Mouse (Mus musculus) embryonic facial prominence, embryonic 14.5 days (tissue): Measurements from ENCODE around the gene Qser1. TPM values are rescaled to one million over a fixed set of nuclear protein-coding genes. Genes with fewer than 3 reads are reported as not detected.

Experiments
- ATAC-seq: fragments of 200-750 bp; cut with Nextera tagmentation; 2 replicates; pipeline ENCODE4 v1.8.0; 2017; ENCODE audit warnings: low read depth, moderate number of reproducible peaks, moderate TSS enrichment
- DNase-seq: peaks from one replicate; pipeline ENCODE4 v3.0.0-alpha.2; 2015; ENCODE audit warnings: low spot score
- H3K27ac ChIP-seq: fragments of 300-500 bp; sonication (generic); replicated peaks from 2 replicates; pipeline ENCODE4 v1.5.1; 2014; ENCODE audit warnings: low read depth, mild to moderate bottlenecking, low read length, moderate library complexity
- H3K27me3 ChIP-seq: fragments of 300-500 bp; sonication (generic); replicated peaks from 2 replicates; pipeline ENCODE4 v1.6.1; 2014; ENCODE audit warnings: low read length; ENCODE audit not compliant: control insufficient read depth, insufficient read depth
- H3K36me3 ChIP-seq: fragments of 300-500 bp; sonication (generic); 2 replicates; pipeline ENCODE4 v1.6.1; 2014; ENCODE audit warnings: low read length, mixed read lengths; ENCODE audit not compliant: control insufficient read depth, insufficient read depth
- H3K4me1 ChIP-seq: fragments of 300-500 bp; sonication (generic); 2 replicates; pipeline ENCODE4 v1.6.1; 2014; ENCODE audit warnings: antibody characterized with exemption, low read length; ENCODE audit not compliant: control insufficient read depth, insufficient read depth
- H3K4me2 ChIP-seq: fragments of 300-500 bp; sonication (generic); 2 replicates; pipeline ENCODE4 v1.6.1; 2014; ENCODE audit warnings: low read depth, mild to moderate bottlenecking, low read length, moderate library complexity, mixed read lengths
- H3K4me3 ChIP-seq: fragments of 300-500 bp; sonication (generic); 2 replicates; pipeline ENCODE4 v1.5.1; 2014; ENCODE audit warnings: low read depth, mild to moderate bottlenecking, low read length
- H3K9ac ChIP-seq: fragments of 300-500 bp; sonication (generic); 2 replicates; pipeline ENCODE4 v1.6.1; 2014; ENCODE audit warnings: low read depth, mild to moderate bottlenecking, low read length, moderate library complexity, mixed read lengths
- H3K9me3 ChIP-seq: fragments of 300-500 bp; sonication (generic); 2 replicates; pipeline ENCODE4 v1.6.1; 2016; ENCODE audit warnings: low read length; ENCODE audit not compliant: control insufficient read depth
- WGBS: fragments of 180-500 bp; shearing (Covaris S2); extraction: QIAGEN DNeasy Blood & Tissue Kit; methylation state at CpG from one replicate; pipeline ENCODE4 v1.1.7; 2014; 5-methylcytosine and 5-hydroxymethylcytosine counted together
- polyA plus RNA-seq: library from polyadenylated mRNA; unstranded; fragments of >200 nt; fragmentation: Nextera tagmentation; extraction: Ambion mirVana; gene quantifications from 2 replicates; pipeline ENCODE4 v1.2.1, GENCODE M21; 2014

Gene Qser1
- polyA plus RNA-seq, 1 experiment from 2014 or later = 15.6 TPM

DNA sequence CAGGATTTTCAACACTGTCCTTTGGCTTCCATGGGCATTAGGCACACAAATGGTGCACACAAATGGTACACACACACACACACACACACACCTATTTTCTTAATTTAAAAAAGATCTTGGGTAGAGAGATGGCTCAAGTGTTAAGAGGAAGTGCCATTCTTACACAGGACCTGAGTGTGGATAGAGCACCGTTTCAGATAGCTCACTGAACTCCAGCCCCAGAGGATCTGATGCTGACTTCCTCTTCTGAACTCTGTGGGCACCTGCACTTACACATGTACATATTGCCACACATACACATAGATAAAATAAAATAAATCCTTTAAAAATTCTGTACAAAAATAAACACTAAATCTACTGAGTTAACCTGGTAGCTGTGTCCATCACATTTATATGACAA, 11.1 kb downstream of the Qser1 start:
- DNase-seq = no peak
- Histone ChIP-seq H3K4me2 (no peak overlapping the region), H3K9me3 (no peaks in the 10 kb centered on the region), H3K4me3 (no peak overlapping the region), H3K27ac (no peak overlapping the region), H3K9ac (no peak overlapping the region), H3K36me3 (0 out of 2 replicates have a peak, but pooled peaks cover 4% of the 10 kb centered on the region), H3K4me1 (no peaks in the 10 kb centered on the region), H3K27me3 (no peaks in the 10 kb centered on the region)
- ATAC-seq = no peak
- 74% methylated on average over 1 of the region's 1 CpGs for WGBS

DNA sequence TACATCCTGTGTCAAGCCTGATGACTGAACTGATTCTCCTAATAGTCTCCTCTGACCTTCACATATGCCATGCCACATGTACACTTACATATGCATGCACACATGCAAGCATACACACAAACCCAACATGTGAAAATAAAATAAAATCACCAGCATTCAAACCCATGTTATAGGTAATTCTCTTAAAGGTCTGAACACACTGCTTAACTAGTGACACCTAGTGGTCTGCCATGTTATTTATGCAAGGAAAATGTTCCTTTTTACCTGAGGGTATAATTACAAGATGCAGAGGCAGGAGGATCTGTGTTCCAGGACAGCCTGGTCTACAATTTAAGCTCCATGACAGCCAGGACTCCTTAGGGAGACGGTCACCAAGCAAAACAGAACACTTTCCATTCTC, 41.8 kb downstream of the Qser1 start:
- no peak for ATAC-seq
- Histone ChIP-seq H3K36me3 (peaks cover 72% of the 10 kb centered on the region), H3K4me3 (no peak overlapping the region), H3K4me1 (no peaks in the 10 kb centered on the region), H3K9me3 (no peaks in the 10 kb centered on the region), H3K9ac (no peak overlapping the region), H3K4me2 (no peak overlapping the region), H3K27ac (no peak overlapping the region), H3K27me3 (no peaks in the 10 kb centered on the region)
- 83% methylated on average over 1 of the region's 1 CpGs for WGBS
- peak; percentile 39 for DNase-seq

GRCm38 (mm10) chr2:104768697-104769096, 47.9 kb downstream of the Qser1 start:
- Histone ChIP-seq H3K4me3 (no peak overlapping the region), H3K9me3 (no peaks in the 10 kb centered on the region), H3K36me3 (peaks cover 73% of the 10 kb centered on the region), H3K9ac (no peak overlapping the region), H3K27ac (no peak overlapping the region), H3K27me3 (no peaks in the 10 kb centered on the region), H3K4me1 (no peaks in the 10 kb centered on the region), H3K4me2 (no peak overlapping the region)
- WGBS = 96% methylated on average over 1 of the region's 1 CpGs
- DNase-seq (no peak), ATAC-seq (no peak)

DNA sequence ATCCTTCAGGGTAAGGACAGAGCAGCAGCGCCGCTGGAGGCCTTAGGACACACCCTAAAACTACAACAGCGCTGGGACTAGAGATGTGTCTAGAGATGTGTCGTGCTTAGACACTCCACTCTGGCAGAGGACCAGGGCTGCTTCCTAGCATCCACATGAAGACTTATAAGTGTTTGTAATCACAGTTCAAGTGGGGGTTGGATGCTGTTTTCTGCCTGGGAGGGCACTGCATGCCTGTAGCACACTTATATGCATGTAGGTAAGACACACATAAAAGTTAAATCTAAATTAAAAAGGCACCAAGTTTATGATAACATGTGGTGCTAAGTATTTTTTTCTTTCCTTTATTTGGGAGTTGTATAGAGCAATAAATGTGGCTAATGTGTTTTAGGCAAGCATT, 52.5 kb downstream of the Qser1 start:
- no peak overlapping the region for H3K27ac ChIP-seq
- H3K4me2 ChIP-seq = no peak overlapping the region
- H3K9ac ChIP-seq = no peak overlapping the region
- H3K4me1 ChIP-seq = no peaks in the 10 kb centered on the region
- no peaks in the 10 kb centered on the region for H3K9me3 ChIP-seq
- no peak overlapping the region for H3K4me3 ChIP-seq
- DNase-seq (no peak), ATAC-seq (no peak)
- peaks cover 71% of the 10 kb centered on the region for H3K36me3 ChIP-seq
- WGBS = 89% methylated on average over 4 of the region's 4 CpGs
- no peaks in the 10 kb centered on the region for H3K27me3 ChIP-seq

DNA sequence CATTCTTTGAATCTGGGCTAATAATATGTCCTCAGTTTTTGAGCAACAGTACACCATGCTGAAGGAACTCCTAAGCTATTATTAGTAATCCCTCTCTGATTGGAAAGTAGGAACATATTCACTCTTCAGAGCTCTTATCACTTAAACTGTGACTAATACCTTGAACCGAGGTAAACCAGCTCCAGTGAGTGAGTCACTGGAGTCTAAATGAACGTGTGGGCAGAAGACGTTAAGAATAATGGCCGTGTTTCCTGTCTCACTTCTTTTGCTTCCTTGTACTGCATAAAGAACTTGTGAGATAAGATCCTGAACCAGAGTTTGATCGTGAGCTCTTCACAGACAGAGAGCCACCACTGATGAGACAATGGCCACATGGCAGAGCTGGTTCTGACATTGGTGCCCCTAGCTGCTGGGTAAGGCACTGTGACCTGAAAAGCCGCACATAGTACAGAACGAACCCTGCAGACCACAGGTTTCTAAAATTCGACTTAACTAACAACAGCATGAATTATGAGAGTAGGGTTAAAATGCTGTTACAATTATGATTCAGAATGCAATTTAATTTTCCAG, 53.3 kb downstream of the Qser1 start:
- Histone ChIP-seq H3K27ac (no peak overlapping the region), H3K4me2 (no peak overlapping the region), H3K36me3 (peaks cover 68% of the 10 kb centered on the region), H3K27me3 (no peaks in the 10 kb centered on the region), H3K4me1 (no peaks in the 10 kb centered on the region), H3K9ac (no peak overlapping the region), H3K9me3 (no peaks in the 10 kb centered on the region), H3K4me3 (no peak overlapping the region)
- DNase-seq (no peak), ATAC-seq (no peak)
- WGBS = 75% methylated on average over 8 of the region's 8 CpGs

- Histone ChIP-seq H3K4me3 (no peak overlapping the region), H3K4me2 (no peak overlapping the region), H3K36me3 (0 out of 2 replicates have a peak, but pooled peaks cover 7% of the 10 kb centered on the region), H3K9ac (no peak overlapping the region), H3K9me3 (no peaks in the 10 kb centered on the region), H3K27me3 (no peaks in the 10 kb centered on the region), H3K4me1 (no peaks in the 10 kb centered on the region), H3K27ac (no peak overlapping the region)
- peak; percentile 45 for DNase-seq
- WGBS = 54% methylated on average over 3 of the region's 3 CpGs
- ATAC-seq = 0 out of 2 replicates have a peak, but pooled peaks have one; percentile 53
Measured at GRCm38 (mm10) chr2:104750611-104751010, 65.9 kb downstream of the Qser1 start.

DNA sequence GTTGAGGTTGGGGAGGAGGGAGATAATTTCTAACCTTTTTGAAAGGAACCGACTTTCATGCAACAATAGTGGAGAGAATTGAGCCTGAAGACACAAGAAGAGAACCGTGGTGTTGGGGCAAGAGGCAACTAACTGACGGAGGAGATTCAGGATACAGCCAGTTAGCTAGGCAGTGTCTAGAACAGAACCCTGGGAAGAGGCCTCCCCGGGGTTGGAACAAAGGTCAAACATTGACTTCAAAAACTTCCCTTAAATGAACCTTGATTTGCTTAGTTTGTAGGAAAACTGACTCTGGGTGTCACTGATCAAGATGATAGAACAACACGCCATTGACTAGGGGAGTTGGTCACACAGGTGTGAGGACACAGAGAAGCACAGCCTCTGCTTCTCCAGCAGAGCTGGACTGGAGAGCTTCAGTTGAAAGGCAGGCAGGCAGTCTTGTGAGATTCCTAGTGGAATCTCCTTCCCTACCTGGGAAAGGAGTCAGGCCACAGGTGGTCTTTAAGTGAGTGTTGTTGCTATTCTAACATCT, 67.8 kb downstream of the Qser1 start:
- Histone ChIP-seq H3K9ac (no peak overlapping the region), H3K27me3 (no peaks in the 10 kb centered on the region), H3K4me3 (no peak overlapping the region), H3K9me3 (no peaks in the 10 kb centered on the region), H3K4me1 (no peaks in the 10 kb centered on the region), H3K4me2 (no peak overlapping the region), H3K27ac (no peak overlapping the region), H3K36me3 (0 out of 2 replicates have a peak, but pooled peaks cover 3% of the 10 kb centered on the region)
- no peak for ATAC-seq
- 82% methylated on average over 5 of the region's 5 CpGs for whole genome bisulfite sequencing
- DNase-seq = no peak

DNA sequence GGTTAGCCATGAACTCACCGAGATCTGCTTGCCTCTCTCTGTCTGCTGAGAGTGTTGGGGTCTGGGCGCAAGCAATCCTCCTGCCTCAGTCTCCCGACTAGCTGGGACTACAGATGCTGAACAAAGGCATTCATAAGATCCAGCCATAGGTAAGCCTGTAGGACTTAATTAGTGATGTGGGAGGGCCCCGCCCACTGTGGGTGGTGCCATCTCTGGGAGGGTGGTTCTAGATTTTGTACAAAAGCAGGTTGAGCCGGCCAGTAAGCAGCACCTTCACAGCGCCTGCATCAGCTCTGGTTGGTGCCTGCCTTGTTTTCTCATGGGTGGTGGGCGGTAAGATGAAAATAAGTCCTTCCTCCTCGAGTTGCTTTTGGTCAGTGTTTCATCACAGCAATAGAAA, 70.3 kb downstream of the Qser1 start:
- ATAC-seq = no peak

GRCm38 (mm10) chr2:104743971-104744370, 72.6 kb downstream of the Qser1 start:
- H3K4me3 ChIP-seq = no peak overlapping the region
- H3K9ac ChIP-seq = no peak overlapping the region
- no peak overlapping the region for H3K27ac ChIP-seq
- peaks cover 8% of the 10 kb centered on the region; the same call in 1 of the 2 replicates for H3K4me1 ChIP-seq
- H3K36me3 ChIP-seq = no peaks in the 10 kb centered on the region
- 52% methylated on average over 5 of the region's 5 CpGs for WGBS
- no peaks in the 10 kb centered on the region for H3K9me3 ChIP-seq
- ATAC-seq = no peak
- no peak overlapping the region for H3K4me2 ChIP-seq
- H3K27me3 ChIP-seq = peaks cover 11% of the 10 kb centered on the region; the same call in 1 of the 2 replicates
- no peak for DNase-seq

More for the DNA sequence above, 70.3 kb downstream of the Qser1 start:
- peak; percentile 14 for DNase-seq
- Histone ChIP-seq H3K9me3 (no peaks in the 10 kb centered on the region), H3K4me3 (no peak overlapping the region), H3K9ac (no peak overlapping the region), H3K4me2 (no peak overlapping the region), H3K27me3 (peaks cover 9% of the 10 kb centered on the region; the same call in 1 of the 2 replicates), H3K4me1 (peaks cover 6% of the 10 kb centered on the region; the same call in 1 of the 2 replicates), H3K36me3 (no peaks in the 10 kb centered on the region), H3K27ac (no peak overlapping the region)
- WGBS = 58% methylated on average over 8 of the region's 8 CpGs
